Mouse (Mus musculus): ENCODE results near the gene Adgrl1. TPM values are rescaled to one million over a fixed set of nuclear protein-coding genes. Genes with fewer than 3 reads are reported as not detected.
"Not testable (repeated sequence)": the region's sequence is repeated elsewhere in the genome, so short reads cannot be mapped to it uniquely, and the experiment has no call there.

Gene Adgrl1
- polyA plus RNA-seq, 1 experiment from 2014 or later: 41.5 TPM

- Histone ChIP-seq H3K4me1 (peaks cover 12% of the 10 kb centered on the region), H3K27ac (no peak overlapping the region), H3K4me3 (no peak overlapping the region), H3K9ac (no peak overlapping the region), H3K36me3 (peaks cover 69% of the 10 kb centered on the region), H3K4me2 (replicated peaks) (no peak overlapping the region), H3K27me3 (no peaks in the 10 kb centered on the region), H3K9me3 (replicated peaks) (no peaks in the 10 kb centered on the region)
- ATAC-seq (ENCODE audit: low FRiP score): no peak
- 93% methylated on average over 4 of the region's 4 CpGs for WGBS
Observed at GRCm38 (mm10) chr8:83982449-83982848, 82.5 kb downstream of the Adgrl1 start.

DNA sequence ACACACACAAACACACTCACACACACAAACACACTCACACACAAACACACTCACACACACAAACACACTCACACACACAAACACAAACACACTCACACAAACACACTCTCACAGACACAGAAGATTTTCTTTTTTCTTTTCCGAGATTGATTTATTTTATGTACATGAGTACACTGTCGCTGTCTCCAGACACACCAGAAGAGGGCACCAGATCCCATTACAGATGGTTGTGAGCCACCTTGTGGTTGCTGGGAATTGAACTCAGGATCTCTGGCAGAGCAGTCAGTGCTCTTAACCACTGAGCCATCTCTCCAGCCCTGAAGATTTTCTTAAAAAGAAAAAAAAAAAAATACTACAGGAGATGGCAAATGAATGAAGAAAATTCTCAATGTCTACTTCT lies 83.3 kb downstream of the Adgrl1 start:
- not testable (repeated sequence) for ATAC-seq (ENCODE audit: low FRiP score); H3K27ac ChIP-seq; H3K9ac ChIP-seq; H3K27me3 ChIP-seq; H3K4me3 ChIP-seq; H3K4me2 ChIP-seq (replicated peaks); H3K4me1 ChIP-seq; H3K9me3 ChIP-seq (replicated peaks)
- H3K36me3 ChIP-seq: peaks cover 76% of the 10 kb centered on the region
- WGBS: 96% methylated on average over 2 of the region's 2 CpGs

GRCm38 (mm10) chr8:83989243-83989642 lies 89.3 kb downstream of the Adgrl1 start:
- H3K36me3 ChIP-seq: peaks cover 75% of the 10 kb centered on the region
- 90% methylated on average over 7 of the region's 7 CpGs for WGBS
- ATAC-seq (ENCODE audit: low FRiP score): no peak

GRCm38 (mm10) chr8:83990170-83990569 lies 90.3 kb downstream of the Adgrl1 start:
- Histone ChIP-seq H3K9me3 (replicated peaks) (no peaks in the 10 kb centered on the region), H3K4me1 (no peaks in the 10 kb centered on the region), H3K27me3 (no peaks in the 10 kb centered on the region), H3K4me2 (replicated peaks) (no peak overlapping the region), H3K9ac (no peak overlapping the region), H3K4me3 (no peak overlapping the region), H3K36me3 (peaks cover 74% of the 10 kb centered on the region), H3K27ac (no peak overlapping the region)
- ATAC-seq (ENCODE audit: low FRiP score): no peak
- 94% methylated on average over 14 of the region's 14 CpGs for WGBS

More at GRCm38 (mm10) chr8:83989243-83989642, 89.3 kb downstream of the Adgrl1 start:
- Histone ChIP-seq H3K9ac (no peak overlapping the region), H3K27me3 (no peaks in the 10 kb centered on the region), H3K4me3 (no peak overlapping the region), H3K9me3 (replicated peaks) (no peaks in the 10 kb centered on the region), H3K27ac (no peak overlapping the region), H3K4me1 (no peaks in the 10 kb centered on the region), H3K4me2 (replicated peaks) (no peak overlapping the region)

Small RNA genes within 50 kb of the gene (microRNA-seq; reads per million reads assigned to microRNA genes)
- gene Gm44330: not detected
- gene Gm44450: not detected

Other genes starting within 250 kb of the Adgrl1 start
- gene Gipc1, start 247.4 kb upstream of the Adgrl1 start, polyA plus RNA-seq (2016; fragmentation: Nextera tagmentation; extraction: Ambion mirVana): 188 and 193 TPM in 2 replicates
- gene Ptger1, start 233.4 kb upstream of the Adgrl1 start, polyA plus RNA-seq (2016; fragmentation: Nextera tagmentation; extraction: Ambion mirVana): 0.70 and 0.93 TPM in 2 replicates
- 34.6 and 38.3 TPM in 2 replicates for gene Pkn1, start 200.9 kb upstream of the Adgrl1 start, polyA plus RNA-seq (2016; fragmentation: Nextera tagmentation; extraction: Ambion mirVana)
- gene Ddx39, start 184.9 kb upstream of the Adgrl1 start, polyA plus RNA-seq (2016; fragmentation: Nextera tagmentation; extraction: Ambion mirVana): 119 and 135 TPM in 2 replicates
- 18.9 and 19.8 TPM in 2 replicates for gene Adgre5, start 158.8 kb upstream of the Adgrl1 start, polyA plus RNA-seq (2016; fragmentation: Nextera tagmentation; extraction: Ambion mirVana)
- gene Gm10644, start 55.1 kb downstream of the Adgrl1 start, polyA plus RNA-seq (2016; fragmentation: Nextera tagmentation; extraction: Ambion mirVana): 1.0 and 1.1 TPM in 2 replicates
- gene Asf1b, start 55.4 kb downstream of the Adgrl1 start, polyA plus RNA-seq (2016; fragmentation: Nextera tagmentation; extraction: Ambion mirVana): 37.6 and 40.9 TPM in 2 replicates
- gene Prkaca, start 72.9 kb downstream of the Adgrl1 start, polyA plus RNA-seq (2016; fragmentation: Nextera tagmentation; extraction: Ambion mirVana): 201 and 213 TPM in 2 replicates
- gene Samd1, start 97.6 kb downstream of the Adgrl1 start, polyA plus RNA-seq (2016; fragmentation: Nextera tagmentation; extraction: Ambion mirVana): 8.5 and 9.8 TPM in 2 replicates
- gene 1700067K01Rik, start 101.4 kb downstream of the Adgrl1 start, polyA plus RNA-seq (2016; fragmentation: Nextera tagmentation; extraction: Ambion mirVana): 0.89 and 1.5 TPM in 2 replicates
- not detected in 2 replicates for gene 2210011C24Rik, start 112.1 kb downstream of the Adgrl1 start, polyA plus RNA-seq (2016; fragmentation: Nextera tagmentation; extraction: Ambion mirVana)
- 8.6 and 10.9 TPM in 2 replicates for gene Palm3, start 121.4 kb downstream of the Adgrl1 start, polyA plus RNA-seq (2016; fragmentation: Nextera tagmentation; extraction: Ambion mirVana)
- gene Il27ra, start 142.5 kb downstream of the Adgrl1 start, polyA plus RNA-seq (2016; fragmentation: Nextera tagmentation; extraction: Ambion mirVana): 0.14 and 0.33 TPM in 2 replicates
- gene Rln3, start 144.9 kb downstream of the Adgrl1 start, polyA plus RNA-seq (2016; fragmentation: Nextera tagmentation; extraction: Ambion mirVana): not detected in 2 replicates
- gene Gm10643, start 165.0 kb downstream of the Adgrl1 start, polyA plus RNA-seq (2016; fragmentation: Nextera tagmentation; extraction: Ambion mirVana): 2.1 and 3.0 TPM in 2 replicates
- gene Rfx1, start 166.7 kb downstream of the Adgrl1 start, polyA plus RNA-seq (2016; fragmentation: Nextera tagmentation; extraction: Ambion mirVana): 8.9 and 9.4 TPM in 2 replicates
- 16.4 and 19.7 TPM in 2 replicates for gene Dcaf15, start 204.7 kb downstream of the Adgrl1 start, polyA plus RNA-seq (2016; fragmentation: Nextera tagmentation; extraction: Ambion mirVana)
- 0.39 and 0.50 TPM in 2 replicates for gene Podnl1, start 225.9 kb downstream of the Adgrl1 start, polyA plus RNA-seq (2016; fragmentation: Nextera tagmentation; extraction: Ambion mirVana)
- 21.6 and 21.7 TPM in 2 replicates for gene Cc2d1a, start 247.8 kb downstream of the Adgrl1 start, polyA plus RNA-seq (2016; fragmentation: Nextera tagmentation; extraction: Ambion mirVana)
- gene 4930432K21Rik, start 247.9 kb downstream of the Adgrl1 start, polyA plus RNA-seq (2016; fragmentation: Nextera tagmentation; extraction: Ambion mirVana): 1.6 and 1.9 TPM in 2 replicates

Data from hindbrain, embryonic 12.5 days (tissue).